Mouse (Mus musculus) intestine, embryonic 16.5 days (tissue): Measurements from ENCODE around the gene Unc119b. TPM values are rescaled to one million over a fixed set of nuclear protein-coding genes. Genes with fewer than 3 reads are reported as not detected.

Source experiments
- ATAC-seq: fragments of 200-750 bp; cut with Nextera tagmentation; 2 replicates; pipeline ENCODE4 v1.8.0; 2017; ENCODE audit warnings: moderate TSS enrichment, moderate library complexity
- H3K27ac ChIP-seq: fragments of 300-500 bp; sonication (generic); 2 replicates; pipeline ENCODE4 v1.5.1; 2014; ENCODE audit warnings: mild to moderate bottlenecking, low read length
- H3K27me3 ChIP-seq: fragments of 300-500 bp; sonication (generic); replicated peaks from 2 replicates; pipeline ENCODE4 v1.6.1; 2014; ENCODE audit warnings: low read length, control low read depth, mixed read lengths; ENCODE audit not compliant: control insufficient read depth, insufficient read depth
- H3K36me3 ChIP-seq: fragments of 300-500 bp; sonication (generic); 2 replicates; pipeline ENCODE4 v1.6.1; 2014; ENCODE audit warnings: low read length, control low read depth; ENCODE audit not compliant: control insufficient read depth, insufficient read depth
- H3K4me1 ChIP-seq: fragments of 300-500 bp; sonication (generic); 2 replicates; pipeline ENCODE4 v1.6.1; 2014; ENCODE audit warnings: low read length, control low read depth, mixed read lengths; ENCODE audit not compliant: control insufficient read depth, insufficient read depth
- H3K4me2 ChIP-seq: fragments of 300-500 bp; sonication (generic); 2 replicates; pipeline ENCODE4 v1.6.1; 2014; ENCODE audit warnings: low read depth, low read length, control low read depth
- H3K4me3 ChIP-seq: fragments of 300-500 bp; sonication (generic); 2 replicates; pipeline ENCODE4 v1.5.1; 2014; ENCODE audit warnings: mild to moderate bottlenecking, low read length
- H3K9ac ChIP-seq: fragments of 300-500 bp; sonication (generic); 2 replicates; pipeline ENCODE4 v1.6.1; 2014; ENCODE audit warnings: low read depth, low read length
- H3K9me3 ChIP-seq: fragments of 300-500 bp; sonication (generic); 2 replicates; pipeline ENCODE4 v1.6.1; 2016; ENCODE audit warnings: low read length, control low read depth; ENCODE audit not compliant: control insufficient read depth
- WGBS: fragments of 180-500 bp; shearing (Covaris S2); extraction: QIAGEN DNeasy Blood & Tissue Kit; methylation state at CpG from one replicate; pipeline ENCODE4 v1.1.7; 2014; 5-methylcytosine and 5-hydroxymethylcytosine counted together
- polyA plus RNA-seq: library from polyadenylated mRNA; unstranded; fragments of >200 nt; fragmentation: Nextera tagmentation; extraction: Ambion mirVana; gene quantifications from 2 replicates; pipeline ENCODE4 v1.2.1, GENCODE M21; 2015

Unc119b gene
- polyA plus RNA-seq, result 22.1 and 23.2 TPM in 2 replicates

GRCm38 (mm10) chr5:115134234-115135165, at the start of gene Unc119b:
Gene Unc119b, minus strand, starts transcription at chr5:115134975.
- WGBS, result under 1% methylated on average over 77 of the region's 81 CpGs
- Histone ChIP-seq H3K4me2 (peak within 1 kb of the TSS; percentile 90), H3K4me3 (peak within 1 kb of the TSS; percentile 93), H3K27ac (no peak within 1 kb of the TSS), H3K27me3 (no peaks in the 10 kb centered on the region), H3K36me3 (no peaks in the 10 kb centered on the region), H3K9ac (peak within 1 kb of the TSS; percentile 86), H3K4me1 (peaks cover 9% of the 10 kb centered on the region), H3K9me3 (no peaks in the 10 kb centered on the region)
- peak; percentile 97 for ATAC-seq

GRCm38 (mm10) chr5:115183482-115183881, 48.7 kb upstream of the Unc119b start:
- no peak overlapping the region for H3K9ac ChIP-seq
- H3K36me3 ChIP-seq, result no peaks in the 10 kb centered on the region
- H3K27me3 ChIP-seq, result peaks cover 12% of the 10 kb centered on the region; the same call in 1 of the 2 replicates
- ATAC-seq, result no peak
- no peak overlapping the region for H3K4me2 ChIP-seq
- WGBS, result 45% methylated on average over 10 of the region's 10 CpGs
- peaks cover 23% of the 10 kb centered on the region for H3K4me1 ChIP-seq
- H3K9me3 ChIP-seq, result peaks cover 3% of the 10 kb centered on the region; the same call in 1 of the 2 replicates
- no peak overlapping the region for H3K27ac ChIP-seq
- H3K4me3 ChIP-seq, result no peak overlapping the region

GRCm38 (mm10) chr5:115182925-115183324, 48.1 kb upstream of the Unc119b start:
- Histone ChIP-seq H3K4me3 (no peak overlapping the region), H3K4me1 (peaks cover 23% of the 10 kb centered on the region), H3K9me3 (no peaks in the 10 kb centered on the region), H3K9ac (no peak overlapping the region), H3K36me3 (no peaks in the 10 kb centered on the region), H3K27me3 (peaks cover 12% of the 10 kb centered on the region; the same call in 1 of the 2 replicates), H3K4me2 (no peak overlapping the region), H3K27ac (no peak overlapping the region)
- WGBS, result 71% methylated on average over 8 of the region's 8 CpGs
- no peak for ATAC-seq

- no peak overlapping the region for H3K4me2 ChIP-seq
- ATAC-seq, result peak; percentile 61
- H3K4me3 ChIP-seq, result no peak overlapping the region
- peaks cover 16% of the 10 kb centered on the region; the same call in 1 of the 2 replicates for H3K4me1 ChIP-seq
- 0 out of 2 replicates have a peak overlapping the region, but pooled peaks have one; percentile 16 for H3K27ac ChIP-seq
- no peaks in the 10 kb centered on the region for H3K36me3 ChIP-seq
- H3K27me3 ChIP-seq, result peaks cover 7% of the 10 kb centered on the region; the same call in 1 of the 2 replicates
- 68% methylated on average over 13 of the region's 13 CpGs for WGBS
- H3K9me3 ChIP-seq, result no peaks in the 10 kb centered on the region
- H3K9ac ChIP-seq, result no peak overlapping the region
Measured at GRCm38 (mm10) chr5:115181248-115181940, 46.6 kb upstream of the Unc119b start.

- Histone ChIP-seq H3K9ac (no peak overlapping the region), H3K27ac (no peak overlapping the region), H3K27me3 (no peaks in the 10 kb centered on the region), H3K4me3 (no peak overlapping the region), H3K36me3 (no peaks in the 10 kb centered on the region), H3K4me1 (peaks cover 14% of the 10 kb centered on the region; the same call in 1 of the 2 replicates), H3K4me2 (no peak overlapping the region), H3K9me3 (no peaks in the 10 kb centered on the region)
- WGBS, result 93% methylated on average over 11 of the region's 11 CpGs
- ATAC-seq, result no peak
Measured at GRCm38 (mm10) chr5:115179596-115179995, 44.8 kb upstream of the Unc119b start.

- H3K4me1 ChIP-seq, result peaks cover 8% of the 10 kb centered on the region; the same call in 1 of the 2 replicates
- no peak for ATAC-seq
- 77% methylated on average over 6 of the region's 6 CpGs for WGBS
Measured at GRCm38 (mm10) chr5:115177866-115178265, 43.1 kb upstream of the Unc119b start.

GRCm38 (mm10) chr5:115174554-115174953, 39.8 kb upstream of the Unc119b start:
- H3K4me1 ChIP-seq, result no peaks in the 10 kb centered on the region
- no peak overlapping the region for H3K9ac ChIP-seq
- H3K4me3 ChIP-seq, result no peak overlapping the region
- H3K36me3 ChIP-seq, result no peaks in the 10 kb centered on the region
- WGBS, result 95% methylated on average over 1 of the region's 1 CpGs
- no peak for ATAC-seq
- H3K4me2 ChIP-seq, result no peak overlapping the region
- no peaks in the 10 kb centered on the region for H3K9me3 ChIP-seq
- H3K27ac ChIP-seq, result no peak overlapping the region
- no peaks in the 10 kb centered on the region for H3K27me3 ChIP-seq

More at GRCm38 (mm10) chr5:115177866-115178265, 43.1 kb upstream of the Unc119b start:
- no peak overlapping the region for H3K27ac ChIP-seq
- no peaks in the 10 kb centered on the region for H3K9me3 ChIP-seq
- no peaks in the 10 kb centered on the region for H3K27me3 ChIP-seq
- no peaks in the 10 kb centered on the region for H3K36me3 ChIP-seq
- H3K4me3 ChIP-seq, result no peak overlapping the region
- no peak overlapping the region for H3K9ac ChIP-seq
- H3K4me2 ChIP-seq, result no peak overlapping the region

GRCm38 (mm10) chr5:115170150-115170549, 35.4 kb upstream of the Unc119b start:
- Histone ChIP-seq H3K36me3 (no peaks in the 10 kb centered on the region), H3K9ac (no peak overlapping the region), H3K9me3 (no peaks in the 10 kb centered on the region), H3K4me1 (peaks cover 25% of the 10 kb centered on the region), H3K4me3 (no peak overlapping the region), H3K27me3 (no peaks in the 10 kb centered on the region), H3K4me2 (no peak overlapping the region), H3K27ac (no peak overlapping the region)
- ATAC-seq, result no peak
- WGBS, result 76% methylated on average over 8 of the region's 8 CpGs
